Mouse (Mus musculus) midbrain, embryonic 16.5 days (tissue): ENCODE data around the gene Armh2. TPM values are rescaled to one million over a fixed set of nuclear protein-coding genes. Genes with fewer than 3 reads are reported as not detected.

Experiments used
- ATAC-seq: fragments of 200-750 bp; cut with Nextera tagmentation; 2 replicates; pipeline ENCODE4 v1.8.0; 2017; ENCODE audit warnings: moderate TSS enrichment
- H3K27ac ChIP-seq: fragments of 300-500 bp; sonication (generic); 2 replicates; pipeline ENCODE4 v1.5.1; 2014; ENCODE audit warnings: mild to moderate bottlenecking, low read length, mixed read lengths
- H3K27me3 ChIP-seq: fragments of 300-500 bp; sonication (generic); 2 replicates; pipeline ENCODE4 v1.6.1; 2014; ENCODE audit warnings: low read depth, low read length, mixed read lengths; ENCODE audit not compliant: control insufficient read depth, insufficient read depth
- H3K36me3 ChIP-seq: fragments of 300-500 bp; sonication (generic); 2 replicates; pipeline ENCODE4 v1.6.1; 2014; ENCODE audit warnings: mild to moderate bottlenecking, low read length, moderate library complexity, mixed read lengths; ENCODE audit not compliant: control insufficient read depth, insufficient read depth
- H3K4me1 ChIP-seq: fragments of 300-500 bp; sonication (generic); 2 replicates; pipeline ENCODE4 v1.6.1; 2014; ENCODE audit warnings: mild to moderate bottlenecking, low read length, mixed read lengths; ENCODE audit not compliant: control insufficient read depth, insufficient read depth
- H3K4me2 ChIP-seq: fragments of 300-500 bp; sonication (generic); 2 replicates; pipeline ENCODE4 v1.6.1; 2014; ENCODE audit warnings: mild to moderate bottlenecking, low read length, mixed read lengths
- H3K4me3 ChIP-seq: fragments of 300-500 bp; sonication (generic); 2 replicates; pipeline ENCODE4 v1.5.1; 2014; ENCODE audit warnings: low read depth, mild to moderate bottlenecking, low read length, moderate library complexity, mixed read lengths
- H3K9ac ChIP-seq: fragments of 300-500 bp; sonication (generic); 2 replicates; pipeline ENCODE4 v1.6.1; 2014; ENCODE audit warnings: low read depth, low read length, mixed read lengths
- H3K9me3 ChIP-seq: fragments of 300-500 bp; sonication (generic); replicated peaks from 2 replicates; pipeline ENCODE4 v1.6.1; 2014; ENCODE audit warnings: mild to moderate bottlenecking, low read length, mixed read lengths; ENCODE audit not compliant: control insufficient read depth, poor library complexity, severe bottlenecking
- WGBS: fragments of 180-500 bp; shearing (Covaris S2); extraction: QIAGEN DNeasy Blood & Tissue Kit; methylation state at CpG from one replicate; pipeline ENCODE4 v1.1.7; 2014; 5-methylcytosine and 5-hydroxymethylcytosine counted together
- polyA plus RNA-seq: library from polyadenylated mRNA; unstranded; fragments of >200 nt; fragmentation: Nextera tagmentation; extraction: Ambion mirVana; gene quantifications from 2 replicates; pipeline ENCODE4 v1.2.1, GENCODE M21; 2015

Armh2 gene
- polyA plus RNA-seq, 1 experiment from 2014 or later: not detected

- Histone ChIP-seq H3K4me1 (no peaks in the 10 kb centered on the region), H3K9me3 (no peaks in the 10 kb centered on the region), H3K4me3 (no peak overlapping the region), H3K27me3 (no peaks in the 10 kb centered on the region), H3K4me2 (no peak overlapping the region), H3K36me3 (no peaks in the 10 kb centered on the region), H3K9ac (no peak overlapping the region), H3K27ac (no peak overlapping the region)
- ATAC-seq: no peak
- 76% methylated on average over 2 of the region's 2 CpGs for WGBS
These were observed 50.3 kb downstream of the Armh2 start for GRCm38 (mm10) chr13:24791349-24791748.

GRCm38 (mm10) chr13:24792411-24793045, 51.5 kb downstream of the Armh2 start:
- Histone ChIP-seq H3K4me1 (no peaks in the 10 kb centered on the region), H3K9me3 (no peaks in the 10 kb centered on the region), H3K4me2 (no peak overlapping the region), H3K27ac (no peak overlapping the region), H3K9ac (no peak overlapping the region), H3K27me3 (no peaks in the 10 kb centered on the region), H3K36me3 (no peaks in the 10 kb centered on the region), H3K4me3 (no peak overlapping the region)
- 93% methylated on average over 9 of the region's 9 CpGs for WGBS
- no peak for ATAC-seq

Other genes starting within 250 kb of the Armh2 start
- 31.8 and 33.8 TPM in 2 replicates for gene Ripor2, start 159.0 kb upstream of the Armh2 start, polyA plus RNA-seq
- gene Gmnn, start 20.7 kb downstream of the Armh2 start, polyA plus RNA-seq: 11.0 and 13.6 TPM in 2 replicates
- 19.8 and 25.9 TPM in 2 replicates for gene BC005537, start 60.4 kb downstream of the Armh2 start, polyA plus RNA-seq
- 49.6 and 53.3 TPM in 2 replicates for gene Acot13, start 90.3 kb downstream of the Armh2 start, polyA plus RNA-seq
- gene Tdp2, start 90.4 kb downstream of the Armh2 start, polyA plus RNA-seq: 26.5 and 32.0 TPM in 2 replicates
- 8.9 and 10.2 TPM in 2 replicates for gene D130043K22Rik, start 103.9 kb downstream of the Armh2 start, polyA plus RNA-seq
- gene Aldh5a1, start 196.4 kb downstream of the Armh2 start, polyA plus RNA-seq: 12.8 and 14.0 TPM in 2 replicates
- 2.8 and 3.5 TPM in 2 replicates for gene Gpld1, start 201.9 kb downstream of the Armh2 start, polyA plus RNA-seq